Mouse (Mus musculus) small intestine, adult 2 months (tissue): Measurements from ENCODE around the gene Cog2. TPM values are rescaled to one million over a fixed set of nuclear protein-coding genes. Genes with fewer than 3 reads are reported as not detected.

Source experiments
- H3K27ac ChIP-seq: fragments of 200-500 bp; 2 replicates; pipeline ENCODE4 v1.5.1; 2012; ENCODE audit warnings: low read depth, low read length, control low read depth, inconsistent platforms; ENCODE audit not compliant: insufficient read depth
- H3K27me3 ChIP-seq: fragments of 200-500 bp; 2 replicates; pipeline ENCODE4 v1.6.1; 2012; ENCODE audit warnings: mild to moderate bottlenecking, moderate library complexity, low read length, inconsistent platforms; ENCODE audit not compliant: control insufficient read depth, insufficient read depth
- H3K36me3 ChIP-seq: fragments of 200-500 bp; 2 replicates; pipeline ENCODE4 v1.6.1; 2012; ENCODE audit warnings: mild to moderate bottlenecking, low read length, control low read depth, inconsistent platforms; ENCODE audit not compliant: control insufficient read depth, insufficient read depth
- H3K4me1 ChIP-seq: fragments of 200-500 bp; 2 replicates; pipeline ENCODE4 v1.6.1; 2012; ENCODE audit warnings: low read length, inconsistent platforms, mixed read lengths; ENCODE audit not compliant: control insufficient read depth, insufficient read depth, insufficient read length
- H3K4me3 ChIP-seq: fragments of 200-500 bp; 2 replicates; pipeline ENCODE4 v1.5.1; 2012; ENCODE audit warnings: low read depth, mild to moderate bottlenecking, control low read depth, inconsistent platforms, low read length, moderate library complexity
- CTCF ChIP-seq: fragments of 200-500 bp; IDR thresholded peaks from 2 replicates; pipeline ENCODE4 v1.5.1; 2012; ENCODE audit warnings: low read depth, mild to moderate bottlenecking, control low read depth, inconsistent platforms, low read length, moderate library complexity, mixed read lengths; ENCODE audit not compliant: insufficient replicate concordance, insufficient read length; ENCODE audit errors: extremely low read depth
- POLR2A ChIP-seq: fragments of 200-500 bp; IDR thresholded peaks from 2 replicates; pipeline ENCODE4 v1.6.1; 2012; ENCODE audit warnings: low read depth, mild to moderate bottlenecking, control low read depth, inconsistent platforms, low read length, moderate library complexity
- WGBS: fragments of 180-500 bp; shearing (Covaris S2); methylation state at CpG from one replicate; pipeline ENCODE4 v1.1.7; 2018; 5-methylcytosine and 5-hydroxymethylcytosine counted together
- polyA plus RNA-seq: library from polyadenylated mRNA; depleted of rRNA; stranded (reverse); fragments of >200 nt; gene quantifications from 2 replicates; pipeline ENCODE4 v1.2.3, GENCODE M21; 2012; rRNA removed

Gene Cog2
- polyA plus RNA-seq, 1 experiment = 14.7 TPM

DNA sequence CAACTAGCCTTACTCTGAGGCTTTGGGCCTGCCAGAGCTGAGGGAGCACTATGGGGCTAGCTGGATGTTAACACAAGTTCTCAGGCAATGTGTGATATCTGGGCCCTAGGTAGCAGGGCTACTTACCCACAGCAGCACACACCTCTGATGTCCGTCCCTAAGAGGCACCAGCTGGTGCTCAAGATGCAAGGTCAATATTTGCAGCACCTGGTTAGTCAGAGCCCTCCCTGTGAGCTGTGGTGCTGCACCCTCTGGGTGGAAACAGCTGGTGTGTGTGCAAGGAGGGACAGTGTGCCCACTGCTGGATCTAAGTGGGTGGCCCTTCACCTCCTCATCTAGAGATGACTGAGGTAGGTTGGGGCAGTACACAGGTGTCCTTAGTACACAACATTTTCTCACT, 56.2 kb downstream of the Cog2 start:
- no peak for TF ChIP-seq POLR2A
- no peak for TF ChIP-seq CTCF
- Histone ChIP-seq H3K27ac (peak overlapping the region; percentile 52), H3K27me3 (no peaks in the 10 kb centered on the region; the same call in 1 of the 2 replicates), H3K4me3 (no peak overlapping the region; the same call in 1 of the 2 replicates), H3K36me3 (no peaks in the 10 kb centered on the region), H3K4me1 (peaks cover 9% of the 10 kb centered on the region)
- WGBS = 47% methylated on average over 1 of the region's 1 CpGs

DNA sequence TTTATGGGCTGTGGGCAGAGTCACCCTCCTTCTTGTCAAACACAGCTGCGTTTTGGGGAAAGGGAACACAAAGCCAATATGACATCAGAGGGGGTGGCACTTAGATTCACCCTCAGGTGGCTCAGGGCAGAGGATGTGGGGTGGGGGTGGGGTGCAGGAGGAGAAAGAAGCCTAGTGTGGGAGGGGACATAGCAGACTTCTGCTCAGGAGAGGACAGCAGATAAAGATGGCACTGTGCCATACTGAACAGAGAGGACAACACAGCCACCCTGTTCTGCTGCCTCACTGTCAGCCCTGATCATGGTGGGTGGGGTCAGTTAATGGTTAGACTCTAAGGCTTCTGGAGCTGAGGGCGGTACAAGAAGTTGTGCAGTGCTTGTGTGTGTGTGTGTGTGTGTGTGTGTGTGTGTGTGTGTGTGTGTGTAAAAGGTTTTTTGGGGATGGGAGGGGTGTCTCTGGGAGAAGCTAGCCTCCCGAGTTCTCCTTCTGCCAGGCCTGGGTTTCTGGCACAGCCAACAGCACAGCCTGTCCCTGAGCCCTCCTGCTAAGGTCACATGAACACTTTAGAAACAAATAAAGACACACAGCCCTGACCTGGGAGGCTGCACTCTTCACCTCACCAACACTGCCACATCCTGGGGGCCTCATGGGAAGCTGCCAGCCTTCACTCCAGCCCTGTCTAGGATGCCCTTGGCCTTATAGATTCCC, 65.3 kb downstream of the Cog2 start:
- 18% methylated on average over 3 of the region's 3 CpGs for WGBS
- TF ChIP-seq POLR2A (no peak), CTCF (no peak)
- Histone ChIP-seq H3K4me1 (no peaks in the 10 kb centered on the region), H3K4me3 (no peak overlapping the region), H3K27me3 (no peaks in the 10 kb centered on the region), H3K27ac (peak overlapping the region; percentile 17; the same call in 1 of the 2 replicates), H3K36me3 (no peaks in the 10 kb centered on the region)

DNA sequence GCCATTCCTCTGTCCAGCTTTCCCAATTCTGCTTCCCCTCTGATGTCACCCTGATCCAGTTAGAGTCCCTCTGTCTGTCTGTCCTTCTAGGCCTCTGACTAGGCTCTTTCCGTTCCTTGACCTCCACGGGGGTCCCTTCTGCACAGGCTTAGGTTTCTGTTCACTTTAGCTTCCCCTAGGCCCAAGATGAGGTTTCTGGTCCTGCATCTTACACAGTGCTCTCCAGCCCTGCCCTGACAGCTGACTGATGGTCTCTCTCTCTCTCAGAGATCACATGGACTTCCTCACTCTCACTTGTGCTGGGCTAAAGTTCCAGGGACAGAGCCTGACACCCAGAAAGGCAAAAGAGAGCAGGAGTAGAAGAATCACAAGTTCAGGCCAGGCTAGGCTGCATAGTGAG, 66.0 kb downstream of the Cog2 start:
- Histone ChIP-seq H3K4me1 (no peaks in the 10 kb centered on the region), H3K27ac (peak overlapping the region; percentile 17; the same call in 1 of the 2 replicates), H3K36me3 (no peaks in the 10 kb centered on the region), H3K4me3 (no peak overlapping the region), H3K27me3 (no peaks in the 10 kb centered on the region)
- 85% methylated on average over 2 of the region's 2 CpGs for WGBS
- TF ChIP-seq POLR2A = no peak
- TF ChIP-seq CTCF = no peak

DNA sequence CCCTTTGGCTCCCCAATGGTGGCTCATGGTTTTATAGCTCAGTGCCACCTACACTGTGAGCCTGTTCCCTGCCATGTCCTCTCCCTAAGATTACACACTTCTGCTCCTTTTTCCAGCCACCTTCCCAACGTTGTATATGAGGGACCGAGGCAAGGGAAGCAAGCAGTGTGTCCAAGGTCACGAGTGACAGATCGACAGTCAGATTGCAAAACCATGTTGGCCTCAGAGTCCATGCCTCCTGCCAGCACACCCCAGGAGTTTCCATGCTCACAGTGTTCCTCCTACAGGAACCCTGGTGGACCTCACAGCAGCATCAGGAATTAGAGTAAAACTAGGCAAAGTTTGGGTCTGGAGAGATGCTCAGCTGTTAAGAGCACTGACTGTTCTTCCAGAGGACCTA, 68.8 kb downstream of the Cog2 start:
- Histone ChIP-seq H3K27ac (no peak overlapping the region), H3K4me1 (no peaks in the 10 kb centered on the region), H3K36me3 (no peaks in the 10 kb centered on the region), H3K27me3 (no peaks in the 10 kb centered on the region), H3K4me3 (no peak overlapping the region)
- TF ChIP-seq POLR2A (no peak), CTCF (no peak)
- 53% methylated on average over 4 of the region's 4 CpGs for WGBS

Other genes with a start within 250 kb of the Cog2 start
- gene Pgbd5, start 81.1 kb upstream of the Cog2 start, polyA plus RNA-seq = 2.3 and 2.8 TPM in 2 replicates
- gene Agt, start 48.9 kb downstream of the Cog2 start, polyA plus RNA-seq = 10.7 and 36.2 TPM in 2 replicates
- 8.2 and 11.4 TPM in 2 replicates for gene Capn9, start 55.3 kb downstream of the Cog2 start, polyA plus RNA-seq
- 11.7 and 35.0 TPM in 2 replicates for gene 2310022B05Rik, start 142.6 kb downstream of the Cog2 start, polyA plus RNA-seq
- 8.1 and 11.4 TPM in 2 replicates for gene Ttc13, start 201.2 kb downstream of the Cog2 start, polyA plus RNA-seq
- gene Arv1, start 201.4 kb downstream of the Cog2 start, polyA plus RNA-seq = 6.5 and 7.0 TPM in 2 replicates
- 1.4 and 1.7 TPM in 2 replicates for gene Fam89a, start 231.1 kb downstream of the Cog2 start, polyA plus RNA-seq